Mouse (Mus musculus) hematopoietic stem cell, adult 5-6 weeks (primary cell): ENCODE data around the gene Pax6. TPM values are rescaled to one million over a fixed set of nuclear protein-coding genes. Genes with fewer than 3 reads are reported as not detected.
A peak's percentile ranks its signal among the peaks of the same experiment; 100 is the strongest.

Source experiments
- ATAC-seq, 2 experiments: fragments of 125-278 bp in 1 of 2; replicated peaks in 1 of 2; 2 replicates each; pipeline ENCODE4 v1.8.0; 2016 to 2017; ENCODE audit warnings: inconsistent platforms in 2 of 2, mild to moderate bottlenecking in 2 of 2, moderate number of reproducible peaks in 2 of 2, low read depth in 1 of 2, moderate TSS enrichment in 1 of 2; ENCODE audit not compliant: low FRiP score in 2 of 2, poor library complexity in 2 of 2, severe bottlenecking in 2 of 2, insufficient read depth in 1 of 2, low TSS enrichment in 1 of 2
- total RNA-seq: library from RNA; stranded (forward); fragments of 172-1452, 232-1000 nt; gene quantifications from 2 replicates; pipeline ENCODE4 v1.2.3, GENCODE M21; 2017

The Pax6 gene
- total RNA-seq: not detected in 2 replicates

- no peak for ATAC-seq
These were observed at the start of gene Pax6 for GRCm38 (mm10) chr2:105668271-105669270. TSS of gene Pax6 (plus strand) at chr2:105668900.

- no peak for ATAC-seq
These were observed 19.8 kb upstream of the Pax6 start for GRCm38 (mm10) chr2:105648933-105649332.

DNA sequence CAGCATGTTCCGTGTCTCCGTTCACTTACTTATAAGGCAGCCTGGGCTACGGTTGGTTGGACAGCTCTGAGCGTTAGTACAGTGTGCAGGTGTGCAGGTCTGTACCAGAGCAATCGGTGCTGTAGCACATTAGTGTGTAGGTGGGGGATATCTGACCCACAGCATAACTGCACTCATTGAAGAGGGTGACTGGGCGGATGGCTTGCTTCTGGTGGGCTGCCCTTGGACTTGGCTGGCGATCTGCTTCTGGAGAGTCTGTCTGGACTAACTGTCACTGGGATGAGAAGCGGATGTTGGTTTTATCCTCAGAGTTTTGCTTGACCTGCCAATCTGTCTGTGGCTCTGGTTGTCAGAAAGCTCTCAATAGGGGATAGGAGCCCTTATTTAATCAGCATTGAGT, 12.2 kb upstream of the Pax6 start:
- no peak for ATAC-seq

DNA sequence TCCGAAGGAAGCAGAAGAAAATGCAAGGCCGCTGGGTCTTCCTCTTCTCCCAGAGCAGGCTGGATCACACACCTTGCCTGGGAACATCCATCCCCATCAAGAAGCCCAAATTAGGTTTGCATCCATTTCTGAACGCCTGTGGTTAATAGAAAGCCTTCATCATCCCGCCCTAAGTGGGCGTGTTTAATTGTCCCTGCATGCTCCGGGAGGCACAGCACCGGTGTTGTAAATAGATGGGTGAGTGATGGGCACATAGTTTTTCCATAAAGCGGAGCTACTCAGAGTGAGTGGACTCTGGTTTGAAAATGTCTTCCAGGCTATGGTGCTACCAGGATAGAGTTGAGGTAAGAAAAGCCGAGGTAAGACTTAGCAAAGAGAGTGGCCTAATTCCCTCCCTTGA, 9.3 kb upstream of the Pax6 start:
- no peak for ATAC-seq

DNA sequence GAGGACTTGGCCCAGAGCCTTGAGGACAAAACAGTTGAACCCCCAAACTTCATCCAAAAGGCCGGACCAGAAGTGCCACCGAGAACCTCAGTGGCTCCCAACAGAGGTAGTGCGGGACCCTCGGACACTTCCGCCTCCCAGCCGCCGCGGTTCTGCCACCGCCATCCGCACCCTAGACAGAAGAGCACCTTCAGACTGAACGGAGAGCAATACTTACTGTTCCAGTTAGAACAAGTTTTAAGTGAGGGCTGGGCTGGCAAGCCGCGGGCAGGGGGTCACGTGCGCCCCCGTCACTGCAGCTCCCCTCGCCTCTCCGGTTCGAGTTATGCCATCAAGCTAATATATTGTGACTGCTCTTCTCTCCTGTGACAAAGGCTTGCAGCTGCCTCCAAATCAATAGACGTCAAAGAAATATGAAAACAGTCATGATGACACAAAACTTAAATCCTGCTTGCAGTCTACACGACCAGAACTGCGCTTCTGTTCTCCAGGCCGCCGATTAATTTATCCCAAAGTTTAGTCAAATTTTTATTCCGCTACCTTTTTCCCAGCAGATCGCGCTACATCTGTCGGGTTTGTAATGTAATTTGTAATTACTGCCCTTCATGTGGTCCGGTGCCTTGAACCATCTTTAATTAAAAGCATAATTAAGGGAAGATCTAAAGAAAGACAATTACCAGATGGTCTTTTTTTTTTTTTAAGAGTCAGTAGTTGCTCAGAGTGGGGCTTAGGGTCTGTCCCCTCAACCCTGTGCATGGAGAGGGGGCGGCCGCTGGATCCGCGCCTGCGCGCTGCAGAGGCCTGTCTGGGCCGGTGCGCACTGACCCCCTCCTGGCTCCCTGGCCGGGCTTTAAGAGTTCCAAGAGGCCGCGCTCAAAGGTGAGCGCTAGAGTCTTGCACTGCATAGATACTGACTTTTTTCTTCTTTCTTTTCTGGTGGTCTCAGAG, 8.5 kb upstream of the Pax6 start:
- ATAC-seq: 0 out of 4 replicates have a peak, but pooled peaks of 1 of the 2 experiments have one; percentile 25

DNA sequence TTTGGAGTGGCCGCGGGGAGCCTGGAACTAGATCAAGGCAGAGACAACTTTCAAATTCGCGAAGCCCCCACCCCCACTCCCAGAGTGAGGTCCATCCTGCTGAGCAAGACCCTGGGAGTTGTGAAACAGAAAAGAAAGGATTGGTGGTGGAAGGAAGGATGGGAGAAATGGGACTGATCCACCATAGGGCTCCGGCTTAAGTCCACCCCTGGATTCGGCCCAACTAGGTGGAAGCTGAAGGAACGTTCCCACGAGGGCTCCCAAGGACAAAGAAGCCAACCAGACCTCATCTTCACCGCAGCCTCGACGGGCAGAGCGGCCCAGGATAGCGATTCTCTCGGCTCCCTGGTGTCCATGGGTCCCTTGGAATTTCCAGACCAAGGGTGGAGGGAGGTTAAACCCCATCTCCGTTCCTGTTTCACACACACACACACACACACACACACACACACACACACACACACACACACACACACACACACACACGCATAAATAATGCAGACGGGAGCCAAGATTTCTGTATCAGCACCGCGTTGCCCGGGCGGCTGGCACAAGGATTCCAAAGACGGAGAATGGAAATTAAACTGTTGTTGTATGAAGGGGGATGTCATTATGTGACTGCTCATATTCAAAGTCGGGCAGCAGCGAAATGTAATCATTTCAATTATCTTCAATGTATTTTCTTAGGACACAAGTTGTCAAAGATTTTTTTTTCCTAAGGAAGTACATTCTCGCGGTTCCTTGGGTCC, 7.7 kb upstream of the Pax6 start:
- no peak for ATAC-seq

DNA sequence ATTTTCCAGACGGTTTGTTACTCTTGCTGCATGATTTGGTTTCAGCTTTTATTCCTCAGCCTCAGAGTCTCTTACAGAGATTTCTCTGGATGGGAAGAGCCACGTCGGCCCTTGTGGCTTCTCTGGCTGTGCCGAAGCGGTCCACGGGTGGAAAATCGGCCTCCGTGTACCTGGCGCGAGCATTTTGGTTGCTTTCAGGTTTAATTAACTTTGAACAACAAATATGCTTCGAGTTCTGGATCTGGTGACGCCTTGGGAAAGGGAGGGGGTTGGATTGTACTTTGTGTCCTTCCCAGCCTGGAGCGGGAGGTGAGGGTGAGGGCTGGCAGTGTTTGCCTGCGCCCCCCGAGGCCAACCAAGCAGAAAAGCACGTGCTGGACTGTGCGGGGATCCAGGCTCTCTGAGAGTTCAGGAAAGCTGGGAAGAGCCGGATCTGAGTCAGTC, 7.1 kb upstream of the Pax6 start:
- ATAC-seq: no peak

- ATAC-seq: no peak
These were observed 6.6 kb upstream of the Pax6 start for GRCm38 (mm10) chr2:105662121-105662520.

GRCm38 (mm10) chr2:105662606-105663005, 6.1 kb upstream of the Pax6 start:
- no peak for ATAC-seq

GRCm38 (mm10) chr2:105663101-105663511, 5.6 kb upstream of the Pax6 start:
- no peak for ATAC-seq

DNA sequence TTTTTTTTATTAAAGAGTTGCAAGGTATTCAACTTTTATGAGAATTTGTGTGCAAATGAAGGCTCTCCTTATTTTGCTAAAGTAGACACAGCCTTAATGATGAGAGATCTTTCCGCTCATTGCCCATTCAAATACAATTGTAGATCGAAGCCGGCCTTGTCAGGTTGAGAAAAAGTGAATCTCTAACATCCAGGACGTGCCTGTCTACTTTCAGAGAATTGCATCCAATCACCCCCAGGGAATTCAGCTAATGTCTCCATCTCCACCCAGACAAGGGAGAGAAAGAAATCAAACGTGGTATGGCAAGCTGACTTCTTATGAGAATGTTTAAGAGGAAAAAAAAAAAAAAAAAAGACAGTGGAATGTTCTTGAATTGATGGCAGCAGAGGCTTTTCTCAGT, 3.7 kb upstream of the Pax6 start:
- no peak for ATAC-seq

- no peak for ATAC-seq
These were observed 3.0 kb upstream of the Pax6 start for GRCm38 (mm10) chr2:105665491-105666250.

- ATAC-seq: no peak
These were observed 2.4 kb upstream of the Pax6 start for GRCm38 (mm10) chr2:105666331-105666730.

DNA sequence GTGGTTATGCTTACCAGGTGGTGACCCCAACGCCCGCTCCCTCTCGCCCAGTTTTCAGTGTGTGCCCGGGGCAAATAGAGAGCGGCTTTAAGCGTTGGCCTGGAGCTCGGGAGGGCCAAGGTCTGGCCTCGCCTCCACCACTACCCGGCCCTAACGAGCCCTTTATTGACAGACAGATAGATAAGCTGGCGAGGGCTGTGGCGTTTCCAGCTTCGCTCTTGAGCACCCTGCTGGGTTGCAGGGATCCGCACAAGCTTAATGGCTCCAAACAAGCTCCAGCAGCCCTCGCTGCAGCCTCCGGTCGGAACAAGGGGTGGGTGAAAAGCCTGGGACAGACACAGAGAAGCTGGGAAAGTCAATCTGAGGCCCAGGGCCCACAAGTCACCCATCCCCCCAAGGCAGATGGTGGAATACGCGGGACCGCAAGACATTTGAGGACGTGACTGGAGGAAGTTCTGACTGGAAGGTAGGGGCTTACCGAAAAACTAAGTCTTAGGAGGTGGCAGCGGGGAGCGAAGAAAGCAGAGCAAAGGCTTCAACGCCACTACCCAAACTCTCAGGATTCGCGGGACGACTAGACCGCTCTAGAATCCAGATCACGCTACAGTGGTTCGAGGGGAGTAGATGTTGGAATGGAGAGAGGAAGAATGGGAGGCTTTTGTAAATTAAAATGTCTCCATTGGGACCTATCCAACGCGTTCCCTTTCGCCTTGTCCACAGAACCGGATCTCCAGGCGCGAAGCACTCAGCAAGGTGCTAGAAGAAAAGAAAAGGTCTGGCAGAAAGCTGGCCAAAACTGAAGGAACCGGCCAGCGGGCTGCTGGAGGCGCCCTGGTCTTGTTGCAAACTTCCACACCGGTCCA, 1.7 kb upstream of the Pax6 start:
- no peak; a peak in 1 of 4 replicates for ATAC-seq

DNA sequence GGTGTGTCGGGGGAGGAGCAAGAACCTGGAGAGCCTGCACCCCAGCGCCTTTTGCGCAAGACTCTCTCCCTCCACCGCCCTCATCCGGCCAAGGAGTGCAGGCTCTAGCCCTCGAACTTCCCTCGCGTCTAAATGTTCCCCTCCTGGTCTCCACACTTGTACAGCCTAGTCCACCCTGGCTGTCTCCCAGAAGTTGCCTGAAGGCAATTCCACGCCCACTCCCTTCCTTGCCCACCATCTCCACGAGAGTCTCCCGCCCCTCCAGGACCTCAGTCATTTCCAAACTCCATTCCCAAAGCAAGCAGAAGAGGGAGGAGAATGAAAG, 1.1 kb upstream of the Pax6 start:
- ATAC-seq: peak in 1 of 2 experiments; percentile 46; a peak in 1 of 4 replicates

- no peak for ATAC-seq
These were observed 716 bp downstream of the Pax6 start for GRCm38 (mm10) chr2:105669371-105669861.
